Mouse (Mus musculus) left cerebral cortex, postnatal 4 days (tissue): ENCODE measurements around the gene Papss1. TPM values are rescaled to one million over a fixed set of nuclear protein-coding genes. Genes with fewer than 3 reads are reported as not detected.
A peak's percentile ranks its signal among the peaks of the same experiment; 100 is the strongest.

Source experiments
- DNase-seq: peaks from one replicate; pipeline ENCODE4 v3.0.0-alpha.2; 2022
- intact Hi-C: fragments of 180-260 bp; cut with DNase I; formaldehyde crosslinking; loops from one replicate; pipeline ENCODE4 v1.15.1; 2025
- total RNA-seq, 2 experiments: library from RNA; stranded (reverse); gene quantifications; 2 replicates each; pipeline ENCODE4 v1.2.3; 2021

Gene Papss1
- total RNA-seq, 2 experiments from 2014 or later = 94.8 to 101 TPM

DNA sequence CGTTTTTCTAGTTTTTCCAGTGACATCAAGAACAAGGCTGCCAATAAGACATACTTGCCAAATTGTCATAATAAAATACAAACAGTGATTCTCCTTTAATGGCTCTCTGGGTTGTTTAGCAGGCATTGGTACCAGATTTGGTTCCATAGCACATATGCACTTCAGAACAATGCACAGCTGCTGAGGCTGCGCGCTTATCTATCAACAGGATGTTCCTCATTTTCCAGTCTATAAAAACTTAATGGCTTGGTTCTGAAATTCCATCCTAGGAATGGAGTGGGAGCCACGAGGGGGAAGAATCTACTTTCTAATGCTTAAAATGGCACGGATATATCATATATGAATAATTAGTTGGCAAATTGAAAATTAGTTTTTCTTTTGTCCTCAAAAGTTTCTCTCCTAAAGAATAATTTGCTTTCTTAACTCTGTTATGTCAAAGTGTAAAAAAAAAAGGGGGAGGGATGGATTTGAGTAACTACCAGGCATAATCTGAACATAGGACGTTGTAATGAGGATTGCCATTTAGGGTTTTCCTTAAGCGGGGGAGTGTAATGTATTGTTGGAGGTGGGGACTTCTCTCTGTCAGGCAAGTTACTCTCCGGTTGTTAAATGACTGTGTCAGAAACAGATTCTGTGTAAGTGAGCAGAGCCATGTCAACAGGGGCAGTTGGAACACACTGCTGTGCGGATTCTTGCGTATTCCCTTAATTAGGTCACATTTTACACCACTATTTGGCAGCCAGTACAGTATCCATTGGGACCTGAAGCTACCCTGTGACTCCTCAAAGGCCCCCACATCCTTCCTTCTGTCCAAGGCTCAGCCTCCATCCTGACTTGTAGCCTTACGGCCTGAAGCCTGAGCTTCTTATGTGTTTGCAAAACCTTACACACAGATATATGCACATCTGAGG lies 66.1 kb downstream of the Papss1 start:
- DNase-seq = no peak

DNA sequence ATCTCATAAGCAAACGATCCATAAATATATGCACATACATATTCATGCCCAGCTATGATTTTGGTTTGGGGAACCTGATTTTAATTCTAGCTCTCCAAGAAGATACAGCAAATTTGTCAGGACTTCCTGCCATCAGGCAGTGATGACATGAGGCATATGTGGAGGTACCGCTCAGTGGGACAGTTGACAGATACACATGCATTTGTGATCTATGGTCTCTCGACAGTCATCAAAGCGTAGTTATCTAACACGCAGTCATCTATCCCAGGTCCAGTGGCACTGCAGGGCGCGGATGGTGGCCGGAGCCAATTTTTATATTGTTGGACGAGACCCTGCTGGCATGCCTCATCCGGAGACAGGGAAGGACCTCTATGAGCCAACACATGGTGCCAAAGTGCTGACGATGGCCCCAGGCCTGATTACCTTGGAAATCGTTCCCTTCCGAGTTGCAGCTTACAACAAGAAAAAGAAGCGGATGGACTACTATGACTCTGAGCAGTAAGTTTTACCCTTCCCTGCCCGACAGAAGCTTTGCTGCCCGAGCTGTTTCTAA lies 66.8 kb downstream of the Papss1 start:
- intact Hi-C loops = no loop called here
- peak; percentile 72 for DNase-seq

More for the DNA sequence above, 66.1 kb downstream of the Papss1 start:
- intact Hi-C loops = no loop called here

DNA sequence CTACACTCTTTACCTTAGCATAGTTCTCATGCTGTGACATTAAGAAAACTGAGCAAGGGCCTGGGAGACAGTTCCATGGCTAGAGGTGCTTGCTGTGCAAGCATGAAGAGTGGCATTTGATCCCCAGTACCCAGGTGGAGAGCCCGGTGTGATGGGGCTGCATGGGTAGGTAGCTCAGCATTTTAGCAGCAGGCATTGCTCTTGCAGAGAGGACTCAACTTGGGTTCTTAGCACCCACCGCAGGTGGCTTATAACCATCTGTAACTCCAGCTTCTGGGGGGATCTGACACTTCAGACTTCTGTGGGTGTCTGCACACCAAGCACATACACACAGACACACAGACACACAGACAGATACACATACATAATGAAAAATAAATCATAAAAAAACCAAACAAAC lies 69.5 kb downstream of the Papss1 start:
- intact Hi-C loops = no loop called here
- DNase-seq = no peak

DNA sequence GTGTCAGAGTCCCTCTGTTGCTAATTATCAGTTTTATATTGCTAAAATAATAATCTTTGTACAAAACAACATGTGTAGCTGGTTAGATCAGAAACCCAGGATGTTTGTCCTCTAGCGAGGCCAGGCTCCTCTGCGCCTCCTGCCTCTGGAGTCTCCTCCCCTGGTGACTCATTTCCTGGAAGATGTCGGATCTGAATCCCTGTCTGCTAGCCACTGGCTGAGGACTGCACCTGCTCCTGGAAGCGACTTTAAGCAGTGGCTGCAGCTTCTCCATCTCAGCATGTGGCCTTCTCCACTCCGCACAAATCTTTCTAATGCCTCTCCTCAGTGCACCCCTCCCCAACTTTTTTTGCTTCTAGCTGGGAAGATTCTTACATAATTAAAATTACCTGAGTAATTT lies 71.6 kb downstream of the Papss1 start:
- intact Hi-C loops = no loop called here
- no peak for DNase-seq

DNA sequence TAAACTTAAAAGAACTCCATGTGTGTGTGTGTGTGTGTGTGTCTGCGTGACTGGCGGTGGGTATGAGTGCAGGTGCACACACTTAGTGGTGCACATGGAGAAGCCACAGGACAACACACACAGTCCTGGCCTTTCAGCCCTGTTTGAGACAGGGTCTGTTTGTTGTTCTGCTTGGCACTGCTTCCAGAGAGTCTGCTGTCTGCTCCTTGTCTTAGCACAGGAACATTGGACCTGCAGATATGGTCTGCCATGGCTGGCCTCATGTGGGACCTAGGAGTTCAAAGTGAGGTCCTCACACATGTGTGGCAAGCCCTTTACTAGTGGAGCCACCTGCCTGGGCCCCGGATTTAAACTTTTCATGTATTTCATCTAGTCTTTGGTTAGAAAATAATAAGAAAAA lies 72.4 kb downstream of the Papss1 start:
- no peak for DNase-seq
- intact Hi-C loops = no loop called here

DNA sequence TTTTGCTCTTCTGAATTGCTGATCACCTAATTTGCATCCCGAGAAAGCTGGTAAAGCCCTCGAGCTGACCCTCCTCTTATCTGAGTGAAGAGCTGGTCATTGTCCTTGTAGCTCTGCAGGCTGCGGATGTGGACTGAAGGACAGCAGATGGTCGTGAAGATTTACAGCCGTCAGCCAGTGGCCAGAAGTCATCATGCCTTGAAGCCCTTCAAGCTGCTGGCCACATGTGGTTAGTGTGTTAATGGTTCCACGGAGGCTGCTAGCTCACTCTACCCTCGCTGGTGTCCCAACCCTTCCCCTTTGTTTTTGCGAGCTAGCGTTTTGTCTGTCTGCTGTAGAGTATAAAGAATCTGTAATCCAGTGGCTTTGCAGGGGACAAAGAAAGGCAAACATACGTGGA lies 73.1 kb downstream of the Papss1 start:
- intact Hi-C loops = no loop called here
- no peak for DNase-seq

DNA sequence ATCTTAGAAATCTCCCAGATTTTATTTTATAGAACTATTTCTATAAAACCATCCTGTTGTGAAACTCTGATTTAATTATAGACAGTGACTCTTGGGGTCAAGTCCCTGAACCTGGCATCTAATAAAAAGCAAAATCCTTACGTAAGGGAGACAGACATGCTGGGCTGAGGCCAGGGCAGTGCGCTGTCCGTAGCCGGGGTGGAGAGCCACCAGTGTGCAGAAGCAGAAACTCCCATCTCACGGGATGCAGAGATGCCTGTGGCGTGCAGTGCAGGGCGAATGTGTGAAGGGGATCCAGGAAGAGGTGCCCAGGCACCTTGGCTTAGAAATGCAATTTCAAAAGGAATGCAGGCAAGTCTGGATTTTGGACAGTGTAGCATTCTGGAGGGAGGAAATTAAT lies 73.6 kb downstream of the Papss1 start:
- DNase-seq = no peak
- intact Hi-C loops = no loop called here

DNA sequence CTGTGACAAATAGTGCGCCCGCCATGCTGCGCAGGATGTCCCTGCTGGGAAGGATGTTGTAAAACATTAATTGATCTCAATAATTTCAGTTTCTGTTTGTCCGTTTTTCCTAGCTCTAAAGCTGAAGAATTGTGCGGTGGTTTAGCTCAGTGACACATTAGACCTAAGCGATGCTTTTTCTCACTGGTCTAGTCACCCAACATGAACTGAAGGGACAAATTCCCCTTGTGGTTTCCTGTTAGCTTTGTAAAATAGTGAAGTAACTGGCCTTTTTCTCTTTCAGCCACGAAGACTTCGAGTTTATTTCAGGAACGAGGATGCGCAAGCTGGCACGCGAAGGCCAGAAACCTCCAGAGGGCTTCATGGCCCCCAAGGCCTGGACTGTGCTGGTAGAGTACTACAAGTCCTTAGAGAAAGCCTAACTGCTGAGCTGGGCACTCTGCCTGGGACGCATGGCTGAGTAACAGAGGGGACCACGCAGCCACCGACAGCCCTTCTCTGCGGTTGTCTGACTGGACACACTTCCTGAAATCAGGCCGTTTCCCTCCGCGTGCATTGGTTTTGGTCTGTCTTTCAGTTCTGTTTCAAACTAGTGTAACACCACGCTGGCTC lies 78.2 kb downstream of the Papss1 start:
- DNase-seq = peak; percentile 8
- intact Hi-C loops = no loop called here

DNA sequence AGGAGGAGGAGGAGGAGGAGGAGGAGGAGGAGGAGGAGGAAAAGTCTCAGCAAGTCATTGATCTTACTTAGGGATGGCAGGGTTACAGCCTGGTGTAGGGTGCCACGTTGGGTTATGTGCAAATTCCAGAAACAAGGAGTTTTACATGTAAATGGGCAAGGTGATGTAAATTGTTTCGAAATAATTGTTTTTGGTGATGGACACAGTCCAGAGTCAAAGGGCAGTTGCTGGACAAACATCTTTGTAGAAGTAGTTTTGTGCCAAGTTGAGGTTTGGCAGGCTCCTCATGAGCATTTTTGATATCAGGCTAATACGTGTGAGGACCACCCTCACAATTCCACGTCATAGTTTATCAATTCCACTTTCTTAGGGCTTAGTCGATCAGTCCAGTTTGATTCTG lies 80.6 kb downstream of the Papss1 start:
- no peak for DNase-seq
- intact Hi-C loops = no loop called here

DNA sequence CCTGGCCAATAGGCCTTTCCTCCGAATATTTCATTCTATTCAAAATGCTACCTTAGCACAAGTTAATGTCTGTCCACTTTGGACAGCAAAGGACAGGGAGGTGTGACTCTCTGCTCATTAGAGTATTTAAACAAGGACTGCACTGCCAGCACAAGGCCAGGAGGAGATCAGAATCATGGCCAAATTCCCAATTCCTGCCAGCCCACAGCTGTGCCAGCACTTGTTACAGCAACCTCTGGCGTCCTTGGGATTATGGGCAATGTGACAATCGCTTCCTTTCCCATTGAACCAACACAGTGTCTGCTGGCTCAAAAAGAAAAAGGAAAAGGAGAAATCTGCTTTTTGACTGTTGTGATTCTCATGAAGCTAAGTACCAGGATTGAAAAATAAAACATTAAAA lies 89.8 kb downstream of the Papss1 start:
- peak; percentile 38 for DNase-seq
- intact Hi-C loops = no loop called here

DNA sequence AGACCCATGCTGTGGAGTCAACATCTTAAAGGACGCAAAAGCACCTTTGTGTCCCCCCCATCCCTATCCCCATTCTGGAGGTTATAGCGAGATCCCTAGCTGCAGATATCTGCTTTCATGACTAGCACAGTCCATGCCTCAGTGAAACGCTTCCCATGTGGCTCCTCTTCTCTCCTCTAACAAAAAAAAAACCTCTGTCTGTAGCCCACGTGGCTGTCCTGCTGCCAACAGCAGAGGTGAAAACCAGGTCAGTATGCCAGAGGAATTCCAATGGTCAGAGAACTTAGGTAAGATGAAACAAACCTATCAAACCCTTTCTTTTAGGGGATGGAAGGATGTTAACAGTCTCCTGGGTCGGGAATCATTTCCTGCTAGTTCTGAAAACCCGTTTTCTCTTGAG lies 91.5 kb downstream of the Papss1 start:
- intact Hi-C loops = no loop called here
- DNase-seq = no peak

DNA sequence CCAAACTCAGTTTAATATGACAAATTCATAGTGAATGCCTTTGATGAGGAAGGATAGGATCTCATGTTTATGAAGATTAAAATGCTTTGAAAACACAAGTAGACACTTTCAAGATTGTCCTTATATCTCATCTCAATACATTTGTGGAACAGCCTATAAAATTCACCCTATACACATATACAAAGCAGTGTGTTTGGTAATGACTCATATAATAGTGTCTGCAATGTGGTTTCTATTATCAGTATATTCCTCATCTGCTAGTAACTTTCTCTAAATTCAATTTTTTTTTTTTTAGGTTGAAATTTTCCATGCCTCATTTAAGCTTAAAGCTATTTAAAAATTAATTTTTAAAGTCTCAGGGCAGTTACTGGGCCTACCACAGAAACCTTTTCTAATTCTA lies 95.6 kb downstream of the Papss1 start:
- DNase-seq = no peak
- intact Hi-C loops = no loop called here

DNA sequence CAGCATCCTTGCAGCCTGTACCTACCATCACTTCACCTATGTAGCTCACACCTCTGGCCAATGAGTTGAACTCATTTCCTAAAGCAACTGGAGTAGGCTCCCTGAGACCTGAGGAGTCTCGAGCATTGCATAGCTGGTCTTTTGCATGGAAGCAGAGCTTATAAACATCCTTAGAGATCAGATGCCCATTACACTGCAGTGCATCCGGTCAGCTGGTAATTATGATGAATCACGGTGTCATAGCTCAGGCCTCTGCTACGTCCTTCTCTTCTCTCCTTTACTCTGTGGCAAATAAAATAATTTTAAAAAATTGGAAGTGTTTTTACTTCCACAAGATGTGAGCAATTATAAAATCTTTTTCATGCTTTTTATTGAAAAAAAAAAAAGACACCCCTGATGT lies 96.1 kb downstream of the Papss1 start:
- intact Hi-C loops = no loop called here
- DNase-seq = no peak

DNA sequence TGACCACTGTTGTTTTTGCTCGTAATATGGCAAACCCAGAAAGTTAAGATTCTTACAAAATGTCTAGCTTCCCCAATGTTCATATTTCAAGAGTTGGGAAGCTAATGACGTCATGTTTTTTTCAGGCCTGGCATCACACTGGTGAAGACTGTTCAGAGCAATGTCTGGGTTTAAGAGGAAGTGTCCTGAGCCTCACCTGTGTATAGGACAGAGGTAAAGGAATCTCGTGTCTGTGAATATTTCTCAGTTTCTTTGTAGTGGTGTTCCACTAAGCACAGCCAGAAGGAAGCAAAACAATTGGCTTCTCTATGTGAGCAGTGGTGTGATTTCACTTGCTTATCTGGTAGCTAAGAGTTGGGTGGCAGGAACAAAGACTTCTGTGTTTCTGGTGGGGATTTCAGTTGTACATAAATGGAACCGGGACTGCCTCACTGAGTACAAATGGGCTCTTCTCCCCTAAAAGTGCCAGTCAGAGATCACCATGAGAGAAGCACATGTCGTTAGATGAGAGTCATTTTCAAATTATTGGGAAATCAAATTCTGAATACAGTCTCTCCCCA lies 98.1 kb downstream of the Papss1 start:
- no peak for DNase-seq
- intact Hi-C loops = no loop called here

DNA sequence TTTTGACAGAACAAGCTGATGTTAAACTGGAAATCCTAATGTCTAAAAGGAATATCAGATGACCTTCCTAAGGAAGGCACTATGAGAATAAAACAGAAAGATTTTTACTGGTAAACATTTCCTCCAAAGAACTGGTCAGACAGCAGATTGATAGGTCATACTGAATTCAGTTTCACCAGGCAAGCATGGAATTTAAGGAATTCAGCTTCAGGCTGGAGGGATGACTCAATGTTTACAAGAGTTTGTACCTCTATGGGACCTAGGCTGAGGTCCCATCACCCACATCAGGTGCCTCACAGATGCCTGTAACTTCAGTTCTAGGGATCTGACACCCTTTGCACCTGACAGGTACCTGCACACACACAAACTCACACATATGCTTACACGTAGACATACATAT lies 105.3 kb downstream of the Papss1 start:
- intact Hi-C loops = no loop called here

DNA sequence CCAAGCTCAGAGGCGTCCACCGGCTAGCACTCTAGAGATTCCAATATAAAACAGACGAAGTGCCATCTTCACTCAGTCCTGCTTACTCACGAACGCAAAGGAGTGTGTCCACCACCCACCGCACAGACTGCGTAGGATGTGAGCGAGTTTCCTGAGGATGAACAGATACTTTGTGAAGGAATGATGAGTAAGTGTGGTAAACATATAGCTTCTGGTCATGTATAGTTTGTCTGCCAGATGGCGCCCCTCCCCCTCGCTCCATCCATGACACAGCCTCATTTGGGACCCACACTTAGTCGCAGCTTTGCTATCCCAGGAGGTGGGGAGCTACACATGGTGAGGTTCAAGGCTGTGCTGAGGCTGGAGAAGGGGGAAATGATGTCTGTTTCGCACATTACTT lies 121.5 kb downstream of the Papss1 start:
- intact Hi-C loops = no loop called here
- DNase-seq = no peak

More for the DNA sequence above, 105.3 kb downstream of the Papss1 start:
- DNase-seq = no peak

DNA sequence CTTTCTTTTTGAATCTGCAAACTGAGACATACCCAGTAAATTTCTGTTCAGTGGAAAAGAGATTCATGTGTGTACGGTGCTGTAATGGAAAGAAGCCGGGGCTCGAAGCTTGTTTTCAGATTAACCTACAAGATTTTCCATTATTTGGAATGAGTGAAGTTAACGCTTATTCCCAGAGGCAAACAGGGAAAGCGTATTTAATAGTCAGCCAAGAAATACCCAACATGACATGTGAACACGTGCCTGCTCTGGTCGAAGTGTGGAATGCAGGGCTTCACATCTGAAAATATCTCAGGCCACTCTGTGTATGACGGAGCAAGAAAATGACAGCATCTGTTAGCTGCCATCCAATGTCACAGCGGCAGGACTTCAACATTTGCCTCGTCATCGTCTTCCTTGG lies 125.4 kb downstream of the Papss1 start:
- DNase-seq = no peak
- intact Hi-C loops = no loop called here

DNA sequence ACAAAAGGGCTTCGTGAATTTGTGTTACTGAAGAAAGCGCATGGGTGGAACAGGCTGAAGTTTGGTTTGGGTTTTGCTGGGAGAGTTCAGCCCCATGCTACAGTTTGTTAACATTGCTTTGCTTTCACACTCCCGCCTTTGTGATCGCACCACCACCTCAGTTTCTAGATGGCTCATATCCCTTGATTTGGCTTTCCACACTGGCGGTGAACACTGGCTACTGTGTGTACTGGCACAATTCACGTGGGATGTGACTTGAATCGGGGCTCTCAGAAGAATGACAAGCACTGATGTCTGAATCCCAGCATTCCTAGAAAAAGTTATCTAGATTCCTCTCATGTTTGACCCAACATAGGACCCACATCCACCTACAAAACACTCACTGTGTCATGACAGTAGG lies 126.0 kb downstream of the Papss1 start:
- intact Hi-C loops = no loop called here
- no peak for DNase-seq

DNA sequence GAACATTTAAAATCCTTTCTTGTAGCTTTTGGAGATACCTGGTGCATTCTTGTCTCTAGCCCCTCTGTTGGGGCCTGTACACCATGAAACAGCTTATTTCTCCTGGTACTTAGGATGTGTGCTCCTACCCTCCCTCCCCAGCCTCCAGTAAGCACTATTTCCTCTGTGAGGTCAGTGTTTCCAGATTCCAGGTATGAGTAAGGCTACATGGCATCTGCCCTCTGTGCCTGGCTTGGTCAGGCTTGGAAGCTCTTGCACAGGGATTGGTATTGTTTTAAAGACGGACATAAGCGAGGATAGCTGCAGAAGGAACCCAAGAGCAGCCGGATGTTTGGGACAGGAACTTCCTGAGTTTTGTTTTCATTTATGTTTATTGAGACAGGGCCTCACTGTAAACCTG lies 126.6 kb downstream of the Papss1 start:
- DNase-seq = no peak
- intact Hi-C loops = no loop called here
